Comparison of ENCODE assay signal across 1 mouse cellular context in the genomic region with DNA sequence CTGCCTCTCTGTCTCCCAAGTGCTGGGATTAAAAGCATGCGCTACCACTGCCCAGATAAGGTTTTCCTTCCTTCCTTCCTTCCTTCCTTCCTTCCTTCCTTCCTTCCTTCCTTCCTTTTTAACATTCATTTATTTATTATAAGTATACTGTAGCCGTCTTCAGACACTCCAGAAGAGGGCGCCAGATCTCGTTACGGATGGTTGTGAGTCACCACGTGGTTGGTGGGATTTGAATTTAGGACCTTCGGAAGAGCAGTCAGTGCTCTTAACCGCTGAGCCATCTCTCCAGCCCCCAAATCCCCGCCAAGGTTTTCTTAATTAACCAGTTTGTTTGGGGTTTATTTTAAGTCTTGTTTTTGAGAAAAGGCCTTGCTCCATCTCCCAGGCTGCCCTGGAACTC.
A peak's percentile ranks its signal among the peaks of the same experiment; 100 is the strongest.
TF ChIP-seq lines count a peak whose summit lies in the region.

No protein-coding gene starts in this region.

TF ChIP-seq in C2C12, 6 proteins besides CTCF, POLR2A, EP300 and RAD21:
- peak; percentile 37 for TF ChIP-seq USF1 (IDR thresholded peaks at IDR 0.05; ENCODE audit: low read depth)
